Mouse (Mus musculus) ES-Bruce4 (cell line): ENCODE measurements around the gene Pcx.

Experiments used
- CTCF ChIP-seq: IDR thresholded peaks from one replicate; pipeline ENCODE4 v1.8.1; 2011; ENCODE audit warnings: low read depth, low read length
- EP300 ChIP-seq: IDR thresholded peaks from 2 replicates; pipeline ENCODE4 v1.6.1; 2011; ENCODE audit warnings: low read depth, low read length; ENCODE audit not compliant: insufficient read depth
- POLR2A ChIP-seq: IDR thresholded peaks from one replicate; pipeline ENCODE4 v1.8.1; 2011; ENCODE audit warnings: low read length; ENCODE audit not compliant: insufficient read depth

DNA sequence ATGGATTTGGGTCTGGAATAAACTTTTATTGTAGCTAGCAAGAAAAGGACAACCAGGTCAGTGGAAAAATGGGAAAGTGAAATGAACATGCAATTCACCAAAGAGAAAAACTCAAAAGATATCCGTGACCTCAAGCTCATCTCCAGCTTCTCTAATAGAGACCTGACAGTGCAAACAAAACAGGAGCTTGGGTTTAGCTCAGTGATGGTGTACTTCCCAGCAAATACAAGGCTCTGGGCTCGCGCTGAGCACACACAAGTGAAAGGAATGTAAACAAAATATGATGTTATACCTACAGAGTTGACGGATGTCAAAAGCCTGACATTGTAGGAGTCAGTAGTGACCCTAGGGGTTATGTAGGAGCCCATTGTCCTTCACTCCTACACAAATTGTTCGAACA, 69.0 kb downstream of the Pcx start:
- TF ChIP-seq CTCF (no peak), POLR2A (no peak), EP300 (no peak)
